Mouse (Mus musculus): ENCODE measurements around the gene Cryba2. TPM values are rescaled to one million over a fixed set of nuclear protein-coding genes. Genes with fewer than 3 reads are reported as not detected.
A peak's percentile ranks its signal among the peaks of the same experiment; 100 is the strongest.

The Cryba2 gene
- total and polyA plus RNA-seq, 2 experiments from 2014 or later, result not detected

DNA sequence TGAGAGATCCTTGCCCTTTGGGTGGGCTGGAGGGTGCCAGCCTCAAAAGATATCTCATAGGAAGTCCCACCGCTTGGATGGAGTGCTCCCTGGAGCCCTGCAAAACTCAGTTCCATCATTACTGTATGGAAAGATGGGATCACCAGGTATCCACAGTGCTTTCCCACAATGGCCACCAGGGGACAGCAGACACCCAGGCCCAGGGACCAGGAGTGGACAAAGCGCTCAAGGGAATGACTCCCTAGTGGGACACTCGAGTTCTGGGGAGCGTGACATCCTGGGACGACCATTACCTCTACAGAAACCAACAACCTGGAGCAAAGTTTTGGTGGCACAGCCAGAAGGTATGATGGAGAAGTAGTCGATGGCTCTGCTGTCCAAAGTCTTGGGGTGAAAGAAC, 33.8 kb upstream of the Cryba2 start:
- H3K27me3 ChIP-seq (ENCODE audit: insufficient read depth, low read length), result no peaks in the 10 kb centered on the region
- no peak overlapping the region for H3K4me3 ChIP-seq (ENCODE audit: low read depth, low read length)
- no peaks in the 10 kb centered on the region for H3K9me3 ChIP-seq (ENCODE audit: low read length)
- H3K4me2 ChIP-seq (ENCODE audit: low read depth), result no peak overlapping the region
- no peak for ATAC-seq
- H3K36me3 ChIP-seq (ENCODE audit: insufficient read depth), result no peaks in the 10 kb centered on the region
- TF ChIP-seq CTCF (IDR thresholded peaks at IDR 0.05; ENCODE audit: low read depth), result peak; percentile 84
- DNase-seq, result no peak
- no peak overlapping the region for H3K27ac ChIP-seq (ENCODE audit: low read depth, low read length)
- no peak overlapping the region for H3K9ac ChIP-seq
- WGBS, result 38% methylated on average over 6 of the region's 6 CpGs
- H3K4me1 ChIP-seq (ENCODE audit: insufficient read depth), result no peaks in the 10 kb centered on the region

DNA sequence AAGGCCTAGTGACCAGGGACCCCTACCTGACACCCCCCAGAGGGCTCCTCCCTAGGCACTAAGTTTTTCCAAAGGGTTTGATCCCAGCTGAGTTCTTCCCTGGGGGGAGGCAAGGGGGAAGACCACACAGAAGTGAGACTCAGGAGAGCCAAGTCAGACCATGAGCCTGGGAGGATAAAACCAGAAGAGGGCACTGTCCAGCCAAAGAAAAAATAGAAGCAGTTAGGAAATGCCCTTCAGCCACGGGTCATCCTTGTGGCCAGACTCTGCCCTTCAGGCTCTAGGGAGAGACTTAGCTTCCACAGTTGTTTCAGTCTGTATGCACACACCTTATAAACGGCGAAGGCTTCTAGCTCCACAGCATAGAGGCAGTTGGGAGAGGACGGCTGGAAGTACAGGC, 31.5 kb upstream of the Cryba2 start:
- no peak for TF ChIP-seq CTCF (IDR thresholded peaks at IDR 0.05; ENCODE audit: low read depth)
- no peaks in the 10 kb centered on the region for H3K4me1 ChIP-seq (ENCODE audit: insufficient read depth)
- H3K27me3 ChIP-seq (ENCODE audit: insufficient read depth, low read length), result no peaks in the 10 kb centered on the region
- H3K4me3 ChIP-seq (ENCODE audit: low read depth, low read length), result no peak overlapping the region
- DNase-seq (no peak), ATAC-seq (no peak)
- no peak overlapping the region for H3K4me2 ChIP-seq (ENCODE audit: low read depth)
- no peaks in the 10 kb centered on the region for H3K9me3 ChIP-seq (ENCODE audit: low read length)
- H3K36me3 ChIP-seq (ENCODE audit: insufficient read depth), result no peaks in the 10 kb centered on the region
- WGBS, result 61% methylated on average over 4 of the region's 4 CpGs
- no peak overlapping the region for H3K9ac ChIP-seq
- no peak overlapping the region for H3K27ac ChIP-seq (ENCODE audit: low read depth, low read length)

GRCm38 (mm10) chr1:74915706-74916105, 22.8 kb upstream of the Cryba2 start:
- no peak overlapping the region for H3K27ac ChIP-seq (ENCODE audit: low read depth, low read length)
- H3K4me1 ChIP-seq (ENCODE audit: insufficient read depth), result no peaks in the 10 kb centered on the region
- H3K27me3 ChIP-seq (ENCODE audit: insufficient read depth, low read length), result no peaks in the 10 kb centered on the region; the same call in 1 of the 2 replicates
- peak; percentile 38 for TF ChIP-seq CTCF (IDR thresholded peaks at IDR 0.05; ENCODE audit: low read depth)
- DNase-seq (peak; percentile 47), ATAC-seq (no peak)
- no peaks in the 10 kb centered on the region for H3K9me3 ChIP-seq (ENCODE audit: low read length)
- no peaks in the 10 kb centered on the region for H3K36me3 ChIP-seq (ENCODE audit: insufficient read depth)
- no peak overlapping the region for H3K4me3 ChIP-seq (ENCODE audit: low read depth, low read length)
- no peak overlapping the region for H3K4me2 ChIP-seq (ENCODE audit: low read depth)
- H3K9ac ChIP-seq, result no peak overlapping the region
- 23% methylated on average over 13 of the region's 13 CpGs for WGBS

GRCm38 (mm10) chr1:74902191-74902590, 9.2 kb upstream of the Cryba2 start:
- H3K9me3 ChIP-seq (ENCODE audit: low read length), result no peaks in the 10 kb centered on the region
- WGBS, result 21% methylated on average over 6 of the region's 6 CpGs
- H3K9ac ChIP-seq, result no peak overlapping the region
- no peak for TF ChIP-seq CTCF (IDR thresholded peaks at IDR 0.05; ENCODE audit: low read depth)
- no peaks in the 10 kb centered on the region for H3K36me3 ChIP-seq (ENCODE audit: insufficient read depth)
- H3K4me2 ChIP-seq (ENCODE audit: low read depth), result no peak overlapping the region
- H3K4me1 ChIP-seq (ENCODE audit: insufficient read depth), result no peaks in the 10 kb centered on the region
- no peak for ATAC-seq
- no peak overlapping the region for H3K4me3 ChIP-seq (ENCODE audit: low read depth, low read length)
- H3K27ac ChIP-seq (ENCODE audit: low read depth, low read length), result no peak overlapping the region
- H3K27me3 ChIP-seq (ENCODE audit: insufficient read depth, low read length), result peaks cover 54% of the 10 kb centered on the region
- no peak for DNase-seq

DNA sequence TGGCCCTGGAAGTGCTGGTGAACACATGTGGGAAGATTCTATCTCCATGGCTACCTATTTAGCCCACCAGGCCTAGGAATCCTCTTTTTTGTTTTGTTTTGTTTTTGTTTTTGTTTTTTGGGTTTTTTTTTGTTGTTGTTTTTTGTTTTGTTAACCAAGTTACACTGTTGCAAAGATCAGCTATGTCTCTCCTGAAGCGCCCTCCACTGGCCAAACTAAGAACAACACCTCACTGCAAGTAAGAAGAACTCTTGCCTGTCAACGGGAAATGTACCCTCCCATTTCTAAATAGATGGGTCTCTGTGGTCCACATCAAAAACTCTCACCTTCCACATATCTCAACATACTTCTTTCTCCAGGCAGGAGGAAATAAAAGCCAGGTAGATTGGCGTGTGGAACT, 8.7 kb upstream of the Cryba2 start:
- Histone ChIP-seq H3K4me3 (ENCODE audit: low read depth, low read length) (no peak overlapping the region), H3K4me1 (ENCODE audit: insufficient read depth) (no peaks in the 10 kb centered on the region), H3K9ac (no peak overlapping the region), H3K27me3 (ENCODE audit: insufficient read depth, low read length) (peaks cover 54% of the 10 kb centered on the region), H3K4me2 (ENCODE audit: low read depth) (no peak overlapping the region), H3K36me3 (ENCODE audit: insufficient read depth) (no peaks in the 10 kb centered on the region), H3K27ac (ENCODE audit: low read depth, low read length) (no peak overlapping the region), H3K9me3 (ENCODE audit: low read length) (no peaks in the 10 kb centered on the region)
- WGBS, result 5% methylated on average over 3 of the region's 3 CpGs
- DNase-seq, result peak; percentile 75
- TF ChIP-seq CTCF (IDR thresholded peaks at IDR 0.05; ENCODE audit: low read depth), result peak; percentile 57
- ATAC-seq, result no peak

GRCm38 (mm10) chr1:74900341-74901285, 7.7 kb upstream of the Cryba2 start:
- Histone ChIP-seq H3K4me1 (ENCODE audit: insufficient read depth) (no peaks in the 10 kb centered on the region), H3K27me3 (ENCODE audit: insufficient read depth, low read length) (peaks cover 58% of the 10 kb centered on the region), H3K4me3 (ENCODE audit: low read depth, low read length) (peak overlapping the region; percentile 25), H3K27ac (ENCODE audit: low read depth, low read length) (no peak overlapping the region), H3K36me3 (ENCODE audit: insufficient read depth) (no peaks in the 10 kb centered on the region), H3K9me3 (ENCODE audit: low read length) (no peaks in the 10 kb centered on the region), H3K4me2 (ENCODE audit: low read depth) (peak overlapping the region; percentile 49), H3K9ac (no peak overlapping the region)
- no peak for TF ChIP-seq CTCF (IDR thresholded peaks at IDR 0.05; ENCODE audit: low read depth)
- 1% methylated on average over 57 of the region's 66 CpGs for WGBS
- DNase-seq, result no peak
- ATAC-seq, result 0 out of 2 replicates have a peak, but pooled peaks have one; percentile 21

DNA sequence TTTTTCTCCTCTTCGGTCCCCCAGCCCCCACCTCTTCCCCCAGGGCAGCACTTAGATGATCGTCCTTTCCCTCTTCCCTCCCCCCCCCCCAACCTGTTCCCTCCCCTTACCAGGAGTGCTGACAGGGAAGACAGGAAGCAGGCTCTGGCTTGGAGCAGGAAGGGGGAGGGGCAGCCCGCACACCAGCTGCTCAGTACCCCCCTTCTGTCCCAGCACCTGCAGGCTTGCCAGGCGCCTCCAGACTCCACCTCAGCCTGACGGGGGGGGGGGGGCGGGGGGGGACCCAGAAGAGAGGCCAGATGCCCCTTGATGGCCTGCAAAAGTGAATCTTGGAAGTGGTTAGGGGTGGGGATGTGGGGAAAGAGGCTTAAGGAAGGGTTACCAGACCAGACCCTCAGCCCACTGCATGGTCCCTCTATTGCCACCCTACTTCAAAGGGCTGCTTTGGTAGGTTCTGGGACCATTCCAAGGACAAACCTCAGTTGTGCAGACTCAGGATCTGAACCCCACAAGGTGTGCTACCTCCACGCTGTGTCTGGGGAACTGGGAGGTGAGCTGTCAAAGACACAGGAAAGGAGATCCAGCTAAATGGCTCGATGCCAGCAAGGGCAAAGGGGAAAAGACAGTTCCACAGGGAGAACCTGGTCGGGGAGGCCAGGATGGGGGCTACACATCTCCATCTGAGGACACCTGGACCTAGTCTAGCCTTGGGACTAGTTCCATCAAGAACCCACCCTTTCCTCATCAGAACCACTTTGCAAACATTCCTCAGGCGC, 5.9 kb upstream of the Cryba2 start:
- Histone ChIP-seq H3K9ac (no peak overlapping the region), H3K4me1 (ENCODE audit: insufficient read depth) (no peaks in the 10 kb centered on the region), H3K4me2 (ENCODE audit: low read depth) (no peak overlapping the region), H3K36me3 (ENCODE audit: insufficient read depth) (no peaks in the 10 kb centered on the region), H3K4me3 (ENCODE audit: low read depth, low read length) (no peak overlapping the region), H3K9me3 (ENCODE audit: low read length) (no peaks in the 10 kb centered on the region), H3K27ac (ENCODE audit: low read depth, low read length) (no peak overlapping the region), H3K27me3 (ENCODE audit: insufficient read depth, low read length) (peaks cover 72% of the 10 kb centered on the region)
- DNase-seq (no peak), ATAC-seq (no peak)
- 10% methylated on average over 7 of the region's 10 CpGs for WGBS
- no peak for TF ChIP-seq CTCF (IDR thresholded peaks at IDR 0.05; ENCODE audit: low read depth)
